ENCODE assay signal across 17 mouse cellular contexts in the genomic region with DNA sequence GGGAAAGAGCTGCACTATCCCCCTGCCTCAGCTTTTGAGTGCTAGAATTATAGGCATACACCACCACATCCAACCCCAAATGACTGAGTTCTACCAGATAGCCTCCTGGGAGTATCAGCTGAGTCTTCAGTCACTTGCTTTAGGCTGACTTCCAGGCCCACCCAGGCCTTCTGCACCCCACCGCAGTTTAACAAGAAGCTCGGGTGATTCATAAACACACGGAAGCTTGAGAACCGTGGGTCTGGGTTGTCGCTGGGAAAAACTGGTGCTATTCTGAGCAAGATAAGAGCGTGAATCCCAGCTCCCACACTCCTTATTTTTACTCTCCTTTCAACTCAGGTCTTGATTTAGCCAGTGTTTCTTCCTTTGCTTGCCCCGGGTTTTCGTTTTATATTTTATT.
DNase-seq lines count a peak whose midpoint lies in the region; ATAC-seq lines count a peak whose summit lies in the region.
"Had no signal": no experiment of that assay in that cellular context is flagged by ENCODE, and none has a peak within 500 bp of the region (broad histone marks: within the 10 kb centered on the region; RNA-seq: fewer than 3 reads in every experiment).

No protein-coding gene starts in this region.

- peak; percentile 43; the same call in 1 of the 2 replicates for ATAC-seq in frontal cortex, adult (ENCODE audit: low TSS enrichment)
- ATAC-seq: CD4-positive, CD25-positive, alpha-beta regulatory T cell, adult 4 months; forebrain, embryonic 13.5 days; forebrain, postnatal 0 days had no signal

- no peak for DNase-seq in frontal cortex, postnatal 14 days (ENCODE audit: low spot score in 2 of 2)
- peak; percentile 54 for DNase-seq in right cerebral cortex, adult 18-20 months
- DNase-seq in right cerebral cortex, postnatal 4 days, result no peak
- DNase-seq in right cerebral cortex, postnatal 25 days, result peak; percentile 45
- no peak for DNase-seq in cerebellum, postnatal 14 days
- DNase-seq in cerebellum, adult 18-20 months, result no peak
- DNase-seq: adrenal gland, adult 8-10 months; adrenal gland, postnatal 36 days; B cell, adult 2 months; cerebellum, adult 11-12 months; cerebellum, adult 9-11 months; forebrain, postnatal 0 days; gastrocnemius, postnatal 14 days; heart, adult 2 months had no signal

Comparison
In these comparisons a context has a peak if more than half of its experiments do, and no peak if none do; other contexts are left out.
1. DNase-seq: peak in right cerebral cortex, adult 18-20 months (single experiment) and right cerebral cortex, postnatal 25 days (single experiment); none in frontal cortex, postnatal 14 days (0 of 2), right cerebral cortex, postnatal 4 days (single experiment), cerebellum, postnatal 14 days (0 of 2) and cerebellum, adult 18-20 months (0 of 2).